Mouse (Mus musculus): ENCODE data around the gene Peak1.

DNA sequence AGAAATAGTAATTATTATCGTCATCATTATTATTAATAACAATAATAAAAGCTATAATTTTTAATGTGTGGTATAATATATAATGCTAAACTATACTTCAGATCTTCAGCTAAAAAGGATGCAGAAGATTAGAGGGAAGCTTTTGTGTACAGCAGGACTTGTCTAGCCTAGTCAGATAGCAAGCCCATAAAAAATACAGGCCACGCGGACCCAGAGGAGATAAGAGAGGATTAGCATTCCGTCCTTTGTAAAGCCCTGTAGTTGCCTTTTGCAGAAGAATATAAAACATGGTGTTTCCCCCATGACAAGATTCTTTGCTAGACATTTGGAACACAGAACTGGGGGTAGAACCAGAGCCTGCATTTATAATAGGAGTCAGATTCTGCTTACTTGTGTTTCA lies 13.2 kb downstream of the Peak1 start:
- TF ChIP-seq CTCF (IDR thresholded peaks at IDR 0.05; ENCODE audit: low read depth) = no peak
- TF ChIP-seq EP300 (IDR thresholded peaks at IDR 0.05; ENCODE audit: low read depth) = no peak

All from liver, postnatal 0 days (tissue).